Mouse (Mus musculus): ENCODE measurements around the gene Amph. TPM values are rescaled to one million over a fixed set of nuclear protein-coding genes. Genes with fewer than 3 reads are reported as not detected.

Gene Amph
- total and polyA plus RNA-seq, 3 experiments = not detected

DNA sequence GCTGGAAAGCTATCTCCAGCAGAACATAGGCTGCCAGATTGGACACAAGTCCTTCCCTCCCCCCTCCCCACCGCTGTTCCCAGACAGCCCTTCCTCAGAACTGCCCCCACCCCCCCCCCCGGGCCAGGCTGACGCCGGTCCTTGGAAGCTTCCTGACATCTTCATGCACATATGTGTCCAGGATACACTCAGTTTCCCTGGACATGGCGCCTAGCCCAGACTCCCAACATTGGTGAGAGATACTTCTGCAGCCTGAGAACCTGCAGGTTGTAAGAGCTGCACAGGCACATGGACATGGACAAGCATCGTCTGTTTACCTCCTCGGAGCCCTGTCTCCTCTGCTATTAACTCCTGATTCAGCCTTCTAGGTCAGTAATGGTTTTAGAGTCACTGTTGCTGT lies 213.1 kb downstream of the Amph start:
- no peak for DNase-seq (ENCODE audit: extremely low read depth)
- H3K27me3 ChIP-seq (replicated peaks) = no peaks in the 10 kb centered on the region
- no peaks in the 10 kb centered on the region for H3K4me1 ChIP-seq (ENCODE audit: control insufficient read depth in 1 of 2, insufficient read depth in 2 of 2)
- in situ Hi-C loops (cut with MboI; ENCODE audit: low pct_ligation_motif_present, low pct_unique_long_range_greater_than_20kb, low sequenced_read_pairs) = loop anchor here (25.0 kb wide), 1 partner anchor 476 kb away; no protein-coding TSS in a partner anchor
- no peaks in the 10 kb centered on the region for H3K79me2 ChIP-seq (replicated peaks; ENCODE audit: control insufficient read depth, extremely low read depth, insufficient read depth, poor library complexity, severe bottlenecking)
- dilution Hi-C loops (cut with MboI; ENCODE audit: extremely low pct_ligation_motif_present, extremely low pct_unique_long_range_greater_than_20kb, low sequenced_read_pairs) = no loop called here
- no peaks in the 10 kb centered on the region for H3K36me3 ChIP-seq (replicated peaks in 1 of 2; ENCODE audit: control insufficient read depth in 1 of 2, insufficient read depth in 1 of 2, low read length in 1 of 2)
- H3K4me2 ChIP-seq (ENCODE audit: insufficient read depth, low read depth, poor library complexity, severe bottlenecking) = no peak overlapping the region
- no peak overlapping the region for H3K4me3 ChIP-seq (replicated peaks in 1 of 3; ENCODE audit: low read depth in 2 of 3, low read length in 2 of 3, poor library complexity in 1 of 3)
- H3K9me3 ChIP-seq (replicated peaks; ENCODE audit: low read length) = peaks cover 4% of the 10 kb centered on the region
- H3K9ac ChIP-seq (ENCODE audit: insufficient read depth, low read depth) = no peak overlapping the region
- no peak for TF ChIP-seq NRF1 (IDR thresholded peaks at IDR 0.05; ENCODE audit: low read depth, low read length)
- TF ChIP-seq MAZ (IDR thresholded peaks at IDR 0.05; ENCODE audit: low read depth, low read length) = no peak
- TF ChIP-seq SIN3A (IDR thresholded peaks at IDR 0.05; ENCODE audit: low read length) = no peak
- no peak for TF ChIP-seq MXI1 (IDR thresholded peaks at IDR 0.05; ENCODE audit: low read depth, low read length)
- TF ChIP-seq ETS1 (conservative IDR thresholded peaks at IDR 0.05; ENCODE audit: low read depth, low read length) = no peak
- no peak for TF ChIP-seq CHD1 (IDR thresholded peaks at IDR 0.05; ENCODE audit: low read depth, low read length)
- no peak for TF ChIP-seq ZMIZ1 (IDR thresholded peaks at IDR 0.05; ENCODE audit: low read depth, low read length)
- TF ChIP-seq JUND (conservative IDR thresholded peaks at IDR 0.05; ENCODE audit: low read depth, low read length) = no peak
- no peak for TF ChIP-seq ZKSCAN1 (IDR thresholded peaks at IDR 0.05; ENCODE audit: borderline replicate concordance, low read depth, low read length)
- TF ChIP-seq HCFC1 (IDR thresholded peaks at IDR 0.05; ENCODE audit: low read depth, low read length) = no peak
- no peak overlapping the region for H3K27ac ChIP-seq (ENCODE audit: insufficient read depth, low read depth)

GRCm38 (mm10) chr13:19162120-19162519 lies 214.1 kb downstream of the Amph start:
- dilution Hi-C loops (cut with MboI; ENCODE audit: extremely low pct_ligation_motif_present, extremely low pct_unique_long_range_greater_than_20kb, low sequenced_read_pairs) (no loop called here), in situ Hi-C loops (cut with MboI; ENCODE audit: low pct_ligation_motif_present, low pct_unique_long_range_greater_than_20kb, low sequenced_read_pairs) (loop anchor here (25.0 kb wide), 1 partner anchor 475 kb away; no protein-coding TSS in a partner anchor)
- no peaks in the 10 kb centered on the region for H3K36me3 ChIP-seq (replicated peaks in 1 of 2; ENCODE audit: control insufficient read depth in 1 of 2, insufficient read depth in 1 of 2, low read length in 1 of 2)
- H3K9ac ChIP-seq (ENCODE audit: insufficient read depth, low read depth) = no peak overlapping the region
- DNase-seq (ENCODE audit: extremely low read depth) = no peak
- H3K4me1 ChIP-seq (ENCODE audit: control insufficient read depth in 1 of 2, insufficient read depth in 2 of 2) = no peaks in the 10 kb centered on the region
- no peaks in the 10 kb centered on the region for H3K27me3 ChIP-seq (replicated peaks)
- TF ChIP-seq RAD21 (IDR thresholded peaks at IDR 0.05; ENCODE audit: low read depth, low read length) (no peak), ZNF384 (IDR thresholded peaks at IDR 0.05; ENCODE audit: low read depth, low read length) (no peak), CTCF (conservative IDR thresholded peaks at IDR 0.05 in 1 of 2, IDR thresholded peaks at IDR 0.05 in 1 of 2; ENCODE audit: low read depth in 2 of 2, low read length in 2 of 2) (no peak), JUND (conservative IDR thresholded peaks at IDR 0.05; ENCODE audit: low read depth, low read length) (no peak), MAFK (IDR thresholded peaks at IDR 0.05; ENCODE audit: insufficient replicate concordance, low read length) (no peak), MYC (IDR thresholded peaks at IDR 0.05; ENCODE audit: low read depth, low read length) (no peak), TBP (conservative IDR thresholded peaks at IDR 0.05; ENCODE audit: low read depth, low read length) (no peak), PAX5 (IDR thresholded peaks at IDR 0.05; ENCODE audit: low read length) (no peak), POLR2A (IDR thresholded peaks at IDR 0.05; ENCODE audit: low read depth, low read length) (no peak), NELFE (IDR thresholded peaks at IDR 0.05; ENCODE audit: low read depth, low read length) (no peak), HCFC1 (IDR thresholded peaks at IDR 0.05; ENCODE audit: low read depth, low read length) (no peak), MAZ (IDR thresholded peaks at IDR 0.05; ENCODE audit: low read depth, low read length) (no peak), IRF4 (IDR thresholded peaks at IDR 0.05; ENCODE audit: low read depth, low read length) (no peak), SMC3 (IDR thresholded peaks at IDR 0.05; ENCODE audit: low read depth, low read length) (no peak), USF1 (IDR thresholded peaks at IDR 0.05; ENCODE audit: low read depth, low read length) (no peak), EP300 (IDR thresholded peaks at IDR 0.05; ENCODE audit: low read length) (no peak)
- no peak overlapping the region for H3K27ac ChIP-seq (ENCODE audit: insufficient read depth, low read depth)
- no peak overlapping the region for H3K4me2 ChIP-seq (ENCODE audit: insufficient read depth, low read depth, poor library complexity, severe bottlenecking)
- no peaks in the 10 kb centered on the region for H3K79me2 ChIP-seq (replicated peaks; ENCODE audit: control insufficient read depth, extremely low read depth, insufficient read depth, poor library complexity, severe bottlenecking)
- peaks cover 4% of the 10 kb centered on the region for H3K9me3 ChIP-seq (replicated peaks; ENCODE audit: low read length)
- no peak overlapping the region for H3K4me3 ChIP-seq (replicated peaks in 1 of 3; ENCODE audit: low read depth in 2 of 3, low read length in 2 of 3, poor library complexity in 1 of 3)
